Mouse (Mus musculus) CD4-positive, CD25-positive, alpha-beta regulatory T cell (primary cell): Measurements from ENCODE around the gene Eepd1. TPM values are rescaled to one million over a fixed set of nuclear protein-coding genes. Genes with fewer than 3 reads are reported as not detected.

Experiments used
- polyA plus RNA-seq: library from polyadenylated mRNA; unstranded; fragments of 100-300 nt; shearing (Covaris generic); gene quantifications from one replicate; pipeline ENCODE4 v1.2.1, GENCODE M21; 2017

Eepd1 gene
- 1.9 TPM for polyA plus RNA-seq

DNA sequence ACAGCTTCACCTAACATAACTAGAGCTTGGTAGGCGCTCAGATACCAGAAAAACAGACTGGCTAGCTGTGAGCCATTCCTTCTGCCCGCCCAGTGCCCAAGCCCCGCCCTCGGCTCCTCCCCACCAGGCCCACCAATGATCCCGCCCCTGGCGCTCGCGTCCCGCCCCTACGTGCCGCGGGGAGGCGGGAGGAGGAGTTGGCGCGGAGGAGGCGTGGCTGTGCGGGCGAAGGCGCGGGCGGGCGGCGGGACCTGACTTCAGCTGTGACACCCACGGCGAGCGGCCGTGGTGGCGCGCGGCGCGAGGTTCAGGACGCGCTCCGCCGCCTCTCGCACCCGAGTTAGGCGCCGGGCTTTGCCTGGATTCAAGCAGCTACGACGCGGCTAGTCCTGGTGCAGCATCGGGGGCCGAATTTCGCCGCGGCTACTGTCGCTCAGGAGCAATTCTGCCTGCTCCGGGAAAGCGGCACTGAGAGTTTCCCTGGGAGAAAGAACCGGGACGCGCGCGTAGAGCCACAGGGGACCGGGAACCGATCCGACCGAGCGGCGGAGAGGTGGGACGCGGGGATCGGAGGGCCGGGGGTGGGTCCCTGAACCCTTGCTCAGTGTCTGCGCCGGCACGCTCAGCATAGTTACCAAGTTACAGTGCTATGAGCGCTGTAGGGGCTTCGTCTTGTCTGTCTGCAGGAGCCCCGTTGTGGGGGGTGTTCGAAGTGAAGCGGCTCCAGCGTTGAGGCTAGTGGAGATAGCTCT, at the start of gene Eepd1:
Eepd1 (plus strand) TSS at position 204 of the 752 bp plus-strand sequence.

Other genes with a start within 250 kb of the Eepd1 start
- gene Sept7, start 229.1 kb upstream of the Eepd1 start, polyA plus RNA-seq = 372 TPM